Mouse (Mus musculus) bone marrow, adult 2 months (tissue): ENCODE measurements at regions not wholly inside any gene's neighbourhood (a gene's known extent, or its start where the extent isn't known, plus 50 kb on each side); places are given as distances from the start of the nearest gene placed in this dataset.

Experiments
- CTCF ChIP-seq: fragments of 200-500 bp; IDR thresholded peaks from 2 replicates; pipeline ENCODE4 v1.5.1; 2011; ENCODE audit warnings: low read length, control low read depth; ENCODE audit not compliant: control insufficient read depth, insufficient read depth
- POLR2A ChIP-seq: fragments of 200-500 bp; IDR thresholded peaks from 2 replicates; pipeline ENCODE4 v1.6.1; 2011; ENCODE audit warnings: low read depth, mild to moderate bottlenecking, control low read depth, low read length, borderline replicate concordance; ENCODE audit not compliant: control insufficient read depth

- TF ChIP-seq POLR2A = no peak
- TF ChIP-seq CTCF = no peak
These were observed 590.0 kb downstream of the Psat1 start for GRCm38 (mm10) chr19:15357181-15357580.
